Mouse (Mus musculus): ENCODE measurements around the gene Stpg1. TPM values are rescaled to one million over a fixed set of nuclear protein-coding genes. Genes with fewer than 3 reads are reported as not detected.

Stpg1 gene
- total and polyA plus RNA-seq, 2 experiments from 2014 or later, result 0.18 TPM; not detected in 1

DNA sequence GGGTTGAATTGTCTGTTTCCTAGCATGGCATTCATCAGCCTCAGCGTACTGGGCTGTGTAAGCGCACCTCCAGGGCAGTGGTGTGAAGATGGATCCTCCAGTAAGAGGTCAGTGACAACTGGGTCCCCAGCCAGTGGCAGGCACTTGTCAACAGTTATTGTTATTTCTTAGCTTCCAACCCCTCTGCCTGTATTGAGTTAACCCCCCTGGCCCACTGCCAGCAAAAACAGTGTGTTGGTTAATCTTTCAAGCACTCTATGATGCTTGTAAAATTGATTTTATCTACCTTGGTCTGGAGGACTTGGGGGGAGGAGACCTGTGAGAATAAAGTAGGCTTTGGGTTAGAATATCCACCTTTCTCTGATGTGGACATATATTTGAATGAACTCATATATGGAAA, 49.7 kb downstream of the Stpg1 start:
- Histone ChIP-seq H3K9ac (replicated peaks; ENCODE audit: low read depth, low read length) (no peak overlapping the region), H3K27me3 (ENCODE audit: control insufficient read depth, insufficient read depth, low read length) (no peaks in the 10 kb centered on the region), H3K9me3 (replicated peaks; ENCODE audit: control insufficient read depth, low read length) (no peaks in the 10 kb centered on the region), H3K4me2 (ENCODE audit: low read depth, low read length) (no peak overlapping the region), H3K4me3 (ENCODE audit: low read depth, low read length) (no peak overlapping the region), H3K36me3 (replicated peaks; ENCODE audit: control insufficient read depth, insufficient read depth, low read length) (0 out of 2 replicates have a peak, but pooled peaks cover 5% of the 10 kb centered on the region), H3K4me1 (ENCODE audit: control insufficient read depth, insufficient read depth) (peaks cover 33% of the 10 kb centered on the region), H3K27ac (ENCODE audit: low read depth) (no peak overlapping the region; the same call in 1 of the 2 replicates)
- DNase-seq (ENCODE audit: low spot score), result no peak
- TF ChIP-seq CTCF (IDR thresholded peaks at IDR 0.05; ENCODE audit: low read depth), result no peak
- TF ChIP-seq EP300 (IDR thresholded peaks at IDR 0.05; ENCODE audit: low read depth), result no peak
- no peak for ATAC-seq (ENCODE audit: insufficient read depth, low read depth)
- 48% methylated on average over 2 of the region's 2 CpGs for WGBS

DNA sequence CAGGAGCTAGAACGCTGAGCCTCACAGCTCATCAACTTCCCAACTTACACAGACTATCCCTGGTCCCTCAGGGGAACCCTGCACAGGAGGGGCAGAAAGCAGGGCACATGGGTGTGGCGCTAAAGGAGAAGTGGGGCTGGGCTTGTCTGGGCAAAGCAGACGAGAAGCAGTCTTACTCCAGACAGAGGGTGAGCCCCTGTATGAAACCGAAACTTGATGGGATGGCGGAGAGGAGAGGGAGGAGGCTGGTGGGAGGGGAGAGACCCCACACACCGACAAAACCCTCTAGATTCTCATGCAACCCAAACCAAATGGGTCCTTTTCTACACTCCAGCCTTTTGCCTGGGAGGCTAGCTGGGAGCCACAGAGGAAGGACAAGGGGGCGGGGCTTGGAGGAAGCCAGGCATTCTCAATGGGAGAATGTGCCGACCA, 50.5 kb downstream of the Stpg1 start:
- H3K9ac ChIP-seq (replicated peaks; ENCODE audit: low read depth, low read length), result no peak overlapping the region
- DNase-seq (ENCODE audit: low spot score) (no peak), ATAC-seq (ENCODE audit: insufficient read depth, low read depth) (no peak)

DNA sequence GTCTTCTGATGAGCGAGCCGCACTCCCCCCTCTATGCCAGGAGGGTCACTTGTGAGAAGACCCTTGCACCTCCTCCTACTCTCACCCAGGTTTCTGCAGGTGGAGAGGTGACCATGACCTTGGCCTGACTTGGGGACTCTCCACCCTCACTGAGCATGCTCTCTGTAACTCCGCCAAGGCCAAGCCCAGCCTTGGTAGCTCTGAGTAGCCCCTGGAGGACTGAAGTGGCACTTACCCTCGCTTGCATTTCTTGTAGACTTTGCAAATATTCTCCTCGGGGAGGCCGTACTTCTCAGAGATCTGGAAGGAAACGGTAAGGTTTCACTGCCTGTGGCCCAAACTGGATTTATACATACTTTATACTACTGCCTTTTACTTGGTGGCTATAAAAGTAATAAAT, 51.4 kb downstream of the Stpg1 start:
- Histone ChIP-seq H3K9me3 (replicated peaks; ENCODE audit: control insufficient read depth, low read length) (no peaks in the 10 kb centered on the region), H3K4me1 (ENCODE audit: control insufficient read depth, insufficient read depth) (peaks cover 37% of the 10 kb centered on the region), H3K27me3 (ENCODE audit: control insufficient read depth, insufficient read depth, low read length) (no peaks in the 10 kb centered on the region), H3K36me3 (replicated peaks; ENCODE audit: control insufficient read depth, insufficient read depth, low read length) (0 out of 2 replicates have a peak, but pooled peaks cover 5% of the 10 kb centered on the region), H3K4me2 (ENCODE audit: low read depth, low read length) (no peak overlapping the region), H3K4me3 (ENCODE audit: low read depth, low read length) (no peak overlapping the region), H3K27ac (ENCODE audit: low read depth) (no peak overlapping the region), H3K9ac (replicated peaks; ENCODE audit: low read depth, low read length) (no peak overlapping the region)
- 83% methylated on average over 7 of the region's 7 CpGs for WGBS
- no peak for ATAC-seq (ENCODE audit: insufficient read depth, low read depth)
- TF ChIP-seq CTCF (IDR thresholded peaks at IDR 0.05; ENCODE audit: low read depth), result no peak
- no peak for TF ChIP-seq EP300 (IDR thresholded peaks at IDR 0.05; ENCODE audit: low read depth)
- no peak for DNase-seq (ENCODE audit: low spot score)

More for the DNA sequence above, 50.5 kb downstream of the Stpg1 start:
- no peak overlapping the region for H3K27ac ChIP-seq (ENCODE audit: low read depth)
- peak overlapping the region; percentile 48 for H3K4me2 ChIP-seq (ENCODE audit: low read depth, low read length)
- H3K9me3 ChIP-seq (replicated peaks; ENCODE audit: control insufficient read depth, low read length), result no peaks in the 10 kb centered on the region
- 12% methylated on average over 8 of the region's 8 CpGs for WGBS
- peaks cover 37% of the 10 kb centered on the region for H3K4me1 ChIP-seq (ENCODE audit: control insufficient read depth, insufficient read depth)
- no peaks in the 10 kb centered on the region for H3K27me3 ChIP-seq (ENCODE audit: control insufficient read depth, insufficient read depth, low read length)
- H3K36me3 ChIP-seq (replicated peaks; ENCODE audit: control insufficient read depth, insufficient read depth, low read length), result 0 out of 2 replicates have a peak, but pooled peaks cover 5% of the 10 kb centered on the region
- peak overlapping the region; percentile 14 for H3K4me3 ChIP-seq (ENCODE audit: low read depth, low read length)
- no peak for TF ChIP-seq CTCF (IDR thresholded peaks at IDR 0.05; ENCODE audit: low read depth)
- TF ChIP-seq EP300 (IDR thresholded peaks at IDR 0.05; ENCODE audit: low read depth), result no peak

DNA sequence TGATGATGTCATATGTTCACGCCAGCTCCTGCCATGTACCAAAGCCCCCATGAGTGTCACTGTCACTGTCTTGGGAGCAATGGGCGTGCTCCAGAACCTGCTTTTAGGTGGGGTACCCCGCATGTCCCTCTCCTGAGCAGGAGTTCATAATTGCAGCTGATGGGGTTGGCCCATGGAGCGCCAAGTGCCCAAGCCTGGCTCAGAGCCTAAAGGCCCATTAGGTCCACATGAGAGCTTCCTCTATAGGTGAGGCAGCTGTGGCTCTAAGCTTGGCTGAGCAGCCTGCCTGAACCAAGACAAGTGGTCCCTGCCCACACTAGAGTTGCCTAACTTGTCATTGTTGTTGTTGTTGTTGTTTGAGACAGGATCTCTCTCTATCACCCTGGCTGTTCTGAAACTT, 52.2 kb downstream of the Stpg1 start:
- Histone ChIP-seq H3K4me1 (ENCODE audit: control insufficient read depth, insufficient read depth) (peaks cover 37% of the 10 kb centered on the region), H3K27ac (ENCODE audit: low read depth) (no peak overlapping the region), H3K4me2 (ENCODE audit: low read depth, low read length) (no peak overlapping the region), H3K9ac (replicated peaks; ENCODE audit: low read depth, low read length) (no peak overlapping the region), H3K27me3 (ENCODE audit: control insufficient read depth, insufficient read depth, low read length) (no peaks in the 10 kb centered on the region), H3K9me3 (replicated peaks; ENCODE audit: control insufficient read depth, low read length) (no peaks in the 10 kb centered on the region), H3K4me3 (ENCODE audit: low read depth, low read length) (no peak overlapping the region), H3K36me3 (replicated peaks; ENCODE audit: control insufficient read depth, insufficient read depth, low read length) (0 out of 2 replicates have a peak, but pooled peaks cover 5% of the 10 kb centered on the region)
- WGBS, result 84% methylated on average over 4 of the region's 4 CpGs
- DNase-seq (ENCODE audit: low spot score), result no peak
- TF ChIP-seq EP300 (IDR thresholded peaks at IDR 0.05; ENCODE audit: low read depth) (no peak), CTCF (IDR thresholded peaks at IDR 0.05; ENCODE audit: low read depth) (no peak)
- no peak for ATAC-seq (ENCODE audit: insufficient read depth, low read depth)

DNA sequence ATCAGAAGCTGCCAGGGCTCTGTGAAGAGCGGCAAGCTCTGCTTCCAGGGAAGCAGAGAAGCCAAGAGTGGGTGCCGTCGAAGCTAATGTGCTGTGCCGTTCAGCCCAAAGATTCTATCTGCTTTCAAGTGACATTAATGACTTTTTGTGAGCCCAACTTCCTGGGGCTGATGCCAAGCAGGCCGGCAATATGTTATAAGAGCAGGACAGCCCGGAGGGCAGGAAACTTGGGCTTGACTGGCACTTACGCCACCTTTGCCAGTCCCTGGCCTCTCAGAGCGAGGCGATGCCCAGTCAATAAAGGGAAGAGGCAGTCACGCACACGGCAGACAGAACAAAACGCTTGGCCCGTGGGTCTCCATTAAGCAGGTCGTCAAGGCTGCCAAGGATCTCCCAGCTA, 53.0 kb downstream of the Stpg1 start:
- TF ChIP-seq CTCF (IDR thresholded peaks at IDR 0.05; ENCODE audit: low read depth), result no peak
- no peak for TF ChIP-seq EP300 (IDR thresholded peaks at IDR 0.05; ENCODE audit: low read depth)
- peaks cover 37% of the 10 kb centered on the region for H3K4me1 ChIP-seq (ENCODE audit: control insufficient read depth, insufficient read depth)
- H3K36me3 ChIP-seq (replicated peaks; ENCODE audit: control insufficient read depth, insufficient read depth, low read length), result 0 out of 2 replicates have a peak, but pooled peaks cover under 1% of the 10 kb centered on the region
- DNase-seq (ENCODE audit: low spot score) (no peak), ATAC-seq (ENCODE audit: insufficient read depth, low read depth) (no peak)
- H3K4me2 ChIP-seq (ENCODE audit: low read depth, low read length), result no peak overlapping the region
- H3K27ac ChIP-seq (ENCODE audit: low read depth), result peak overlapping the region; percentile 12
- no peak overlapping the region for H3K4me3 ChIP-seq (ENCODE audit: low read depth, low read length)
- WGBS, result 52% methylated on average over 14 of the region's 14 CpGs
- no peaks in the 10 kb centered on the region for H3K27me3 ChIP-seq (ENCODE audit: control insufficient read depth, insufficient read depth, low read length)
- no peak overlapping the region for H3K9ac ChIP-seq (replicated peaks; ENCODE audit: low read depth, low read length)
- no peaks in the 10 kb centered on the region for H3K9me3 ChIP-seq (replicated peaks; ENCODE audit: control insufficient read depth, low read length)

DNA sequence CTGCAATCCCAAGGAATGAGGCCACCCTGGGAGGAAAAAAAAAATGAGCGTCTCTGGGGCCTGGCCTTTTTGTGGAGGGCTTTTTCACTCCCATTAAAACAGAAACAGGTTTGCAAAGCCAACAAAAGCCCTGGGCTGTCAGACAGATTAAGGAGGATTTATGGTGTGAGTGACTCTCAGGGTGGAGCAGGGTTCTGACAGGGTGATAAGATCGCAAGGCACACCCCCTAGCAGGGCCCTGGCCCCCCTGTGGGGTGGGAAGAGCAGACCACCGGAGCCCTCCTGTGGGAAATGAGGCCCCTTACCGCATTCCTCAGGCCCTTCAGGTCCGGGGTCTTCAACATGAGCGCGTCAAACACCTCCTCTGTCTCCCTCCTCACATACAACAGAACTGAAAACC, 53.5 kb downstream of the Stpg1 start:
- Histone ChIP-seq H3K9me3 (replicated peaks; ENCODE audit: control insufficient read depth, low read length) (no peaks in the 10 kb centered on the region), H3K36me3 (replicated peaks; ENCODE audit: control insufficient read depth, insufficient read depth, low read length) (no peaks in the 10 kb centered on the region), H3K4me3 (ENCODE audit: low read depth, low read length) (no peak overlapping the region), H3K27me3 (ENCODE audit: control insufficient read depth, insufficient read depth, low read length) (no peaks in the 10 kb centered on the region), H3K9ac (replicated peaks; ENCODE audit: low read depth, low read length) (no peak overlapping the region), H3K27ac (ENCODE audit: low read depth) (0 out of 2 replicates have a peak overlapping the region, but pooled peaks have one; percentile 12), H3K4me1 (ENCODE audit: control insufficient read depth, insufficient read depth) (peaks cover 37% of the 10 kb centered on the region), H3K4me2 (ENCODE audit: low read depth, low read length) (no peak overlapping the region)
- no peak for ATAC-seq (ENCODE audit: insufficient read depth, low read depth)
- TF ChIP-seq CTCF (IDR thresholded peaks at IDR 0.05; ENCODE audit: low read depth) (no peak), EP300 (IDR thresholded peaks at IDR 0.05; ENCODE audit: low read depth) (no peak)
- no peak for DNase-seq (ENCODE audit: low spot score)
- 37% methylated on average over 7 of the region's 7 CpGs for WGBS

Data from heart, postnatal 0 days (tissue).